Mouse (Mus musculus) midbrain, embryonic 13.5 days (tissue): ENCODE results near the gene Palld. TPM values are rescaled to one million over a fixed set of nuclear protein-coding genes. Genes with fewer than 3 reads are reported as not detected.

Experiments
- ATAC-seq: fragments of 200-750 bp; cut with Nextera tagmentation; 2 replicates; pipeline ENCODE4 v1.8.0; 2017; ENCODE audit warnings: mild to moderate bottlenecking, moderate TSS enrichment, moderate library complexity
- H3K27ac ChIP-seq: fragments of 300-500 bp; sonication (generic); 2 replicates; pipeline ENCODE4 v1.5.1; 2015; ENCODE audit warnings: inconsistent platforms, mild to moderate bottlenecking, moderate library complexity
- H3K27me3 ChIP-seq: fragments of 300-500 bp; sonication (generic); 2 replicates; pipeline ENCODE4 v1.6.1; 2015; ENCODE audit warnings: mild to moderate bottlenecking, inconsistent platforms
- H3K36me3 ChIP-seq: fragments of 300-500 bp; sonication (generic); 2 replicates; pipeline ENCODE4 v1.6.1; 2015; ENCODE audit warnings: mild to moderate bottlenecking, inconsistent platforms
- H3K4me1 ChIP-seq: fragments of 300-500 bp; sonication (generic); replicated peaks from 2 replicates; pipeline ENCODE4 v1.6.1; 2015; ENCODE audit warnings: inconsistent platforms
- H3K4me2 ChIP-seq: fragments of 300-500 bp; sonication (generic); replicated peaks from 2 replicates; pipeline ENCODE4 v1.6.1; 2015; ENCODE audit warnings: moderate library complexity, mild to moderate bottlenecking, inconsistent platforms
- H3K4me3 ChIP-seq: fragments of 300-500 bp; sonication (generic); replicated peaks from 2 replicates; pipeline ENCODE4 v1.5.1; 2015; ENCODE audit warnings: mild to moderate bottlenecking, inconsistent platforms
- H3K9ac ChIP-seq: fragments of 300-500 bp; sonication (generic); replicated peaks from 2 replicates; pipeline ENCODE4 v1.6.1; 2015; ENCODE audit warnings: mild to moderate bottlenecking, inconsistent platforms
- H3K9me3 ChIP-seq: fragments of 300-500 bp; sonication (generic); 2 replicates; pipeline ENCODE4 v1.6.1; 2016; ENCODE audit warnings: mild to moderate bottlenecking, inconsistent platforms
- WGBS: fragments of 180-500 bp; shearing (Covaris S2); methylation state at CpG from one replicate; pipeline ENCODE4 v1.1.7; 2015; 5-methylcytosine and 5-hydroxymethylcytosine counted together
- polyA plus RNA-seq: library from polyadenylated mRNA; unstranded; fragments of >200 nt; fragmentation: Nextera tagmentation; extraction: Ambion mirVana; gene quantifications from 2 replicates; pipeline ENCODE4 v1.2.1, GENCODE M21; 2015

Palld gene
- polyA plus RNA-seq, 1 experiment from 2014 or later: 27.6 TPM

GRCm38 (mm10) chr8:61464393-61464792 is 438.1 kb downstream of the Palld start:
- H3K4me2 ChIP-seq: no peak overlapping the region
- H3K4me3 ChIP-seq: no peak overlapping the region
- H3K27ac ChIP-seq: no peak overlapping the region
- no peaks in the 10 kb centered on the region for H3K9me3 ChIP-seq
- H3K27me3 ChIP-seq: no peaks in the 10 kb centered on the region
- peaks cover 18% of the 10 kb centered on the region for H3K4me1 ChIP-seq
- H3K9ac ChIP-seq: no peak overlapping the region
- 79% methylated on average over 2 of the region's 2 CpGs for WGBS
- ATAC-seq: no peak
- H3K36me3 ChIP-seq: no peaks in the 10 kb centered on the region

- 75% methylated on average over 5 of the region's 5 CpGs for WGBS
- Histone ChIP-seq H3K9ac (no peak overlapping the region), H3K36me3 (no peaks in the 10 kb centered on the region), H3K4me1 (peaks cover 6% of the 10 kb centered on the region), H3K4me2 (no peak overlapping the region), H3K27me3 (no peaks in the 10 kb centered on the region), H3K27ac (no peak overlapping the region), H3K4me3 (no peak overlapping the region), H3K9me3 (no peaks in the 10 kb centered on the region)
- ATAC-seq: no peak
These were observed 440.3 kb downstream of the Palld start for GRCm38 (mm10) chr8:61462221-61462620.

Other genes starting within 250 kb of the Palld start
- 0.26 and 0.36 TPM in 2 replicates for gene Ddx60, start 25.4 kb upstream of the Palld start, polyA plus RNA-seq
- not detected in 2 replicates for gene Anxa10, start 220.5 kb upstream of the Palld start, polyA plus RNA-seq